Mouse (Mus musculus): ENCODE data around the gene Hip1.

GRCm38 (mm10) chr5:135508284-135508683 lies 36.6 kb downstream of the Hip1 start:
- no peak for TF ChIP-seq CTCF (IDR thresholded peaks at IDR 0.05; ENCODE audit: low read depth)
- TF ChIP-seq EP300 (IDR thresholded peaks at IDR 0.05; ENCODE audit: low read depth): no peak
